Mouse (Mus musculus): Measurements from ENCODE around the gene Synj2bp. TPM values are rescaled to one million over a fixed set of nuclear protein-coding genes. Genes with fewer than 3 reads are reported as not detected.
A peak's percentile ranks its signal among the peaks of the same experiment; 100 is the strongest.
"Not testable (repeated sequence)": the region's sequence is repeated elsewhere in the genome, so short reads cannot be mapped to it uniquely, and the experiment has no call there.

Synj2bp gene
- polyA plus RNA-seq (2014; fragmentation: Nextera tagmentation; extraction: Ambion mirVana), result 33.8 and 33.9 TPM in 2 replicates

- H3K27ac ChIP-seq (ENCODE audit: low read depth, low read length), result peak within 1 kb of the TSS; percentile 75
- H3K4me3 ChIP-seq (ENCODE audit: low read depth, low read length), result peak within 1 kb of the TSS; percentile 84
- DNase-seq (ENCODE audit: low spot score) (peak; percentile 87), ATAC-seq (replicated peaks; ENCODE audit: low FRiP score) (peak; percentile 91)
- under 1% methylated on average over 46 of the region's 46 CpGs for WGBS
- H3K9me3 ChIP-seq (ENCODE audit: control insufficient read depth, low read length), result no peaks in the 10 kb centered on the region
- peaks cover 5% of the 10 kb centered on the region; the same call in 1 of the 2 replicates for H3K4me1 ChIP-seq (replicated peaks; ENCODE audit: control insufficient read depth, insufficient read depth, low read length)
- peak within 1 kb of the TSS; percentile 80 for H3K9ac ChIP-seq (ENCODE audit: low read depth, low read length)
- no peaks in the 10 kb centered on the region for H3K27me3 ChIP-seq (replicated peaks; ENCODE audit: control insufficient read depth, insufficient read depth, low read length)
- H3K4me2 ChIP-seq, result peak within 1 kb of the TSS; percentile 68
- H3K36me3 ChIP-seq (ENCODE audit: control insufficient read depth, insufficient read depth, low read length), result no peaks in the 10 kb centered on the region
Measured at GRCm38 (mm10) chr12:81532316-81533028, at the start of gene Synj2bp, which contains the start of gene Gm20498. Gene Synj2bp, minus strand, starts transcription at chr12:81532911. Gene Gm20498, minus strand, starts transcription at chr12:81532905.

DNA sequence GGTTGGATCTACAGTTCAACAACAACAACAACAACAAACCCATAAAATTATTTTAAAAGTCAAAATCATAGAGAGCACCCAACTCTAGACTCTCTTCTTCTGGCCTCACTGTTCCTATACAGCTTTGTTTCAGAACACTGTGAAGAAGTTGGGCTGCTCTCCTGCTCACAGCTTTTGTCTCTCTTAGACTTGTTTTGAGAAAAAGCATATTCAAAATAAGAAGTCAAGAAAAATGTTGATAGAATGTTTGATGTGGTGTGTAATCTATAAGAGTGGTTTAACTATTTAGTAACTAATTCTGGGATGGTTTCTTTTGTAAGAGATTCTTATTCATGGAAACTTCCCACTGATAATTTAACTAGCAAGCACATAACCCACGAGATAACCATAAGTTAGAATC is 35.7 kb upstream of the Synj2bp start, which contains the start of gene Adam21:
TSS of gene Adam21 (minus strand) at position 101 of the 400 bp plus-strand sequence.
- Histone ChIP-seq H3K4me2 (no peak within 1 kb of the TSS), H3K4me3 (ENCODE audit: low read depth, low read length) (no peak within 1 kb of the TSS)
- no peak for ATAC-seq (replicated peaks; ENCODE audit: low FRiP score)

DNA sequence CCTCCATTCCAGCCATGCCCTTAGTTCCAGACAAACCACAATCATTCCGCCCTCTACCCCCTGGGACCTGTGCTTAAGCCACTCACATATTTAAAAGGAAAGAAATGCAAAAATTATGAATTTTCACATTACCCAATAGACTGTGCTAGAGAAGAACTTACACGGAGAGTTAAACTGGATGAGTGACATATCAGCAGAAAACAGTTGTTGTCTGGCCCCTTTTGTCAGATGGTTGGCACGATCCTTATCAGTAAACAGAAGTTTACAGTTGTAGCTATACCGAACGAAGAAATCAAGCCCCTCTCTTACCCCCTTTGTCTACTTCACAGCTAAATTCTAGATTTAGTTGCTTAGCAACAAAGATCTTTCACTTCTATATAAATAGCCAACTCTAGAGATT is 35.2 kb upstream of the Synj2bp start:
- peaks cover 5% of the 10 kb centered on the region; the same call in 1 of the 2 replicates for H3K36me3 ChIP-seq (ENCODE audit: control insufficient read depth, insufficient read depth, low read length)
- H3K27me3 ChIP-seq (replicated peaks; ENCODE audit: control insufficient read depth, insufficient read depth, low read length), result no peaks in the 10 kb centered on the region
- 59% methylated on average over 5 of the region's 5 CpGs for WGBS
- H3K9ac ChIP-seq (ENCODE audit: low read depth, low read length), result no peak overlapping the region
- H3K4me2 ChIP-seq, result no peak overlapping the region
- no peaks in the 10 kb centered on the region for H3K9me3 ChIP-seq (ENCODE audit: control insufficient read depth, low read length)
- no peak for DNase-seq (ENCODE audit: low spot score)
- no peaks in the 10 kb centered on the region for H3K4me1 ChIP-seq (replicated peaks; ENCODE audit: control insufficient read depth, insufficient read depth, low read length)
- 0 out of 2 replicates have a peak, but pooled peaks have one; percentile 54 for ATAC-seq (replicated peaks; ENCODE audit: low FRiP score)
- no peak overlapping the region for H3K4me3 ChIP-seq (ENCODE audit: low read depth, low read length)
- no peak overlapping the region for H3K27ac ChIP-seq (ENCODE audit: low read depth, low read length)

More for the DNA sequence above, 35.7 kb upstream of the Synj2bp start, which contains the start of gene Adam21:
- no peaks in the 10 kb centered on the region for H3K27me3 ChIP-seq (replicated peaks; ENCODE audit: control insufficient read depth, insufficient read depth, low read length)
- H3K4me1 ChIP-seq (replicated peaks; ENCODE audit: control insufficient read depth, insufficient read depth, low read length), result no peaks in the 10 kb centered on the region
- H3K36me3 ChIP-seq (ENCODE audit: control insufficient read depth, insufficient read depth, low read length), result peaks cover 5% of the 10 kb centered on the region; the same call in 1 of the 2 replicates
- no peaks in the 10 kb centered on the region for H3K9me3 ChIP-seq (ENCODE audit: control insufficient read depth, low read length)
- WGBS, result 86% methylated on average over 1 of the region's 1 CpGs
- DNase-seq (ENCODE audit: low spot score), result no peak
- H3K9ac ChIP-seq (ENCODE audit: low read depth, low read length), result no peak within 1 kb of the TSS
- no peak within 1 kb of the TSS for H3K27ac ChIP-seq (ENCODE audit: low read depth, low read length)

GRCm38 (mm10) chr12:81564173-81564572 is 31.5 kb upstream of the Synj2bp start:
- no peak for DNase-seq (ENCODE audit: low spot score)
- 90% methylated on average over 3 of the region's 3 CpGs for WGBS
- H3K4me2 ChIP-seq, result no peak overlapping the region

DNA sequence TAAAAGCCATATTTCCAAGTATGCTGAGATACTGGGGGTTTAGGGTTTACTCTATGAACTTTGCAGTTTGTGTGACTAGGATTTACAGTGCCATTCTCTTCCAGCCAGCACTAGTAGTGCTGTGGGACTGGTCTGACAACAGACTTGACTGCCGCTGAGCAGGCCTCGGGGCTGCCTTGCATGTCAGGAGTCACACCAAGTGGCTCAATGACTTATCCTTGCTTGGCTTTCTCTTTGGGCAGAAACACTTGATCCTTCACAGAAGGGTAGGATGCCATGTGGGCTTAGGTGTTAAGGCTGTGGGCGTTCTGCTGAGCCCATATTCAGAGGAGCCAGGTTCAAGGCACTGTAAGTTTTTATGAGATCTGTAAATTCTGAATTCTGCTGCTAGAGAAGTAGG is 16.6 kb upstream of the Synj2bp start:
- Histone ChIP-seq H3K9ac (ENCODE audit: low read depth, low read length) (no peak overlapping the region), H3K36me3 (ENCODE audit: control insufficient read depth, insufficient read depth, low read length) (no peaks in the 10 kb centered on the region), H3K27ac (ENCODE audit: low read depth, low read length) (no peak overlapping the region), H3K9me3 (ENCODE audit: control insufficient read depth, low read length) (no peaks in the 10 kb centered on the region), H3K4me2 (no peak overlapping the region), H3K4me1 (replicated peaks; ENCODE audit: control insufficient read depth, insufficient read depth, low read length) (no peaks in the 10 kb centered on the region), H3K27me3 (replicated peaks; ENCODE audit: control insufficient read depth, insufficient read depth, low read length) (no peaks in the 10 kb centered on the region), H3K4me3 (ENCODE audit: low read depth, low read length) (no peak overlapping the region)
- WGBS, result 89% methylated on average over 3 of the region's 3 CpGs
- no peak for DNase-seq (ENCODE audit: low spot score)
- ATAC-seq (replicated peaks; ENCODE audit: low FRiP score), result no peak

More at GRCm38 (mm10) chr12:81564173-81564572, 31.5 kb upstream of the Synj2bp start:
- ATAC-seq (replicated peaks; ENCODE audit: low FRiP score), result no peak
- Histone ChIP-seq H3K9ac (ENCODE audit: low read depth, low read length) (no peak overlapping the region), H3K9me3 (ENCODE audit: control insufficient read depth, low read length) (no peaks in the 10 kb centered on the region), H3K27ac (ENCODE audit: low read depth, low read length) (no peak overlapping the region), H3K4me1 (replicated peaks; ENCODE audit: control insufficient read depth, insufficient read depth, low read length) (no peaks in the 10 kb centered on the region), H3K27me3 (replicated peaks; ENCODE audit: control insufficient read depth, insufficient read depth, low read length) (no peaks in the 10 kb centered on the region), H3K4me3 (ENCODE audit: low read depth, low read length) (no peak overlapping the region), H3K36me3 (ENCODE audit: control insufficient read depth, insufficient read depth, low read length) (no peaks in the 10 kb centered on the region; the same call in 1 of the 2 replicates)

GRCm38 (mm10) chr12:81547163-81547562 is 14.5 kb upstream of the Synj2bp start:
- 51% methylated on average over 4 of the region's 4 CpGs for WGBS
- ATAC-seq (replicated peaks; ENCODE audit: low FRiP score), result no peak
- H3K4me3 ChIP-seq (ENCODE audit: low read depth, low read length), result no peak overlapping the region

GRCm38 (mm10) chr12:81533029-81533419 is 313 bp upstream of the Synj2bp start:
- Histone ChIP-seq H3K9ac (ENCODE audit: low read depth, low read length) (peak overlapping the region; percentile 80), H3K27ac (ENCODE audit: low read depth, low read length) (no peak overlapping the region), H3K4me2 (peak overlapping the region; percentile 68), H3K36me3 (ENCODE audit: control insufficient read depth, insufficient read depth, low read length) (no peaks in the 10 kb centered on the region), H3K9me3 (ENCODE audit: control insufficient read depth, low read length) (no peaks in the 10 kb centered on the region), H3K27me3 (replicated peaks; ENCODE audit: control insufficient read depth, insufficient read depth, low read length) (no peaks in the 10 kb centered on the region), H3K4me3 (ENCODE audit: low read depth, low read length) (peak overlapping the region; percentile 84), H3K4me1 (replicated peaks; ENCODE audit: control insufficient read depth, insufficient read depth, low read length) (peaks cover 5% of the 10 kb centered on the region; the same call in 1 of the 2 replicates)
- 36% methylated on average over 4 of the region's 4 CpGs for WGBS
- ATAC-seq (replicated peaks; ENCODE audit: low FRiP score) (peak; percentile 34), DNase-seq (ENCODE audit: low spot score) (no peak)

More at GRCm38 (mm10) chr12:81547163-81547562, 14.5 kb upstream of the Synj2bp start:
- Histone ChIP-seq H3K27me3 (replicated peaks; ENCODE audit: control insufficient read depth, insufficient read depth, low read length) (no peaks in the 10 kb centered on the region), H3K9me3 (ENCODE audit: control insufficient read depth, low read length) (no peaks in the 10 kb centered on the region), H3K36me3 (ENCODE audit: control insufficient read depth, insufficient read depth, low read length) (no peaks in the 10 kb centered on the region), H3K4me2 (no peak overlapping the region), H3K9ac (ENCODE audit: low read depth, low read length) (no peak overlapping the region), H3K27ac (ENCODE audit: low read depth, low read length) (no peak overlapping the region), H3K4me1 (replicated peaks; ENCODE audit: control insufficient read depth, insufficient read depth, low read length) (no peaks in the 10 kb centered on the region)
- DNase-seq (ENCODE audit: low spot score), result no peak

- not testable (repeated sequence) for ATAC-seq (replicated peaks; ENCODE audit: low FRiP score)
- 75% methylated on average over 5 of the region's 8 CpGs for WGBS
Measured at GRCm38 (mm10) chr12:81530587-81530986, 2.1 kb downstream of the Synj2bp start.

More at GRCm38 (mm10) chr12:81530587-81530986, 2.1 kb downstream of the Synj2bp start:
- H3K9ac ChIP-seq (ENCODE audit: low read depth, low read length); H3K27ac ChIP-seq (ENCODE audit: low read depth, low read length); H3K27me3 ChIP-seq (replicated peaks; ENCODE audit: control insufficient read depth, insufficient read depth, low read length); H3K4me2 ChIP-seq; H3K4me1 ChIP-seq (replicated peaks; ENCODE audit: control insufficient read depth, insufficient read depth, low read length); H3K36me3 ChIP-seq (ENCODE audit: control insufficient read depth, insufficient read depth, low read length); DNase-seq (ENCODE audit: low spot score); H3K9me3 ChIP-seq (ENCODE audit: control insufficient read depth, low read length); H3K4me3 ChIP-seq (ENCODE audit: low read depth, low read length): not testable (repeated sequence)
